Mouse (Mus musculus) spleen, adult 2 months (tissue): ENCODE measurements at regions not wholly inside any gene's neighbourhood (a gene's known extent, or its start where the extent isn't known, plus 50 kb on each side); places are given as distances from the start of the nearest gene placed in this dataset.

Experiments used
- DNase-seq, 2 experiments: peaks; one replicate each; pipeline versions ENCODE4 v3.0.0 to v3.0.0-alpha.2; 2012 to 2021; ENCODE audit warnings: low spot score in 2 of 2, low read depth in 1 of 2
- H3K27ac ChIP-seq: fragments of 200-500 bp; 2 replicates; pipeline ENCODE4 v1.5.1; 2012; ENCODE audit warnings: low read length, inconsistent platforms; ENCODE audit not compliant: insufficient read depth
- H3K27me3 ChIP-seq: fragments of 200-500 bp; 2 replicates; pipeline ENCODE4 v1.6.1; 2012; ENCODE audit warnings: mild to moderate bottlenecking, moderate library complexity, low read length, inconsistent platforms; ENCODE audit not compliant: control insufficient read depth, insufficient read depth
- H3K36me3 ChIP-seq: fragments of 200-500 bp; 2 replicates; pipeline ENCODE4 v1.6.1; 2012; ENCODE audit warnings: mild to moderate bottlenecking, low read length, inconsistent platforms; ENCODE audit not compliant: control insufficient read depth, insufficient read depth
- H3K4me1 ChIP-seq: fragments of 200-500 bp; 2 replicates; pipeline ENCODE4 v1.6.1; 2011; ENCODE audit warnings: inconsistent platforms; ENCODE audit not compliant: control insufficient read depth, insufficient read depth, insufficient read length
- H3K4me3 ChIP-seq: fragments of 200-500 bp; 2 replicates; pipeline ENCODE4 v1.5.1; 2011; ENCODE audit warnings: mild to moderate bottlenecking, inconsistent platforms; ENCODE audit not compliant: insufficient read depth, insufficient read length; ENCODE audit errors: extremely low read depth
- CTCF ChIP-seq: fragments of 200-500 bp; IDR thresholded peaks from 2 replicates; pipeline ENCODE4 v1.5.1; 2011; ENCODE audit warnings: mild to moderate bottlenecking, inconsistent platforms; ENCODE audit not compliant: insufficient read depth, insufficient read length, insufficient replicate concordance; ENCODE audit errors: extremely low read depth
- POLR2A ChIP-seq: fragments of 200-500 bp; IDR thresholded peaks from 2 replicates; pipeline ENCODE4 v1.6.1; 2011; ENCODE audit warnings: low read depth, low read length, inconsistent platforms
- WGBS: fragments of 180-500 bp; shearing (Covaris S2); methylation state at CpG from one replicate; pipeline ENCODE4 v1.1.7; 2018; 5-methylcytosine and 5-hydroxymethylcytosine counted together

GRCm38 (mm10) chrX:136321692-136322091 is 51.6 kb downstream of the Bex3 start:
- WGBS, result 5% methylated on average over 3 of the region's 3 CpGs
- peak in 1 of 2 experiments; percentile 14 for DNase-seq
- H3K4me3 ChIP-seq, result no peak overlapping the region
- H3K27ac ChIP-seq, result no peak overlapping the region
- no peaks in the 10 kb centered on the region for H3K27me3 ChIP-seq
- TF ChIP-seq CTCF, result no peak
- TF ChIP-seq POLR2A, result no peak
- no peaks in the 10 kb centered on the region for H3K4me1 ChIP-seq
- H3K36me3 ChIP-seq, result no peaks in the 10 kb centered on the region

- 83% methylated on average over 2 of the region's 2 CpGs for WGBS
- TF ChIP-seq POLR2A (no peak), CTCF (no peak)
- Histone ChIP-seq H3K27me3 (no peaks in the 10 kb centered on the region), H3K4me3 (no peak overlapping the region), H3K4me1 (no peaks in the 10 kb centered on the region), H3K36me3 (no peaks in the 10 kb centered on the region), H3K27ac (no peak overlapping the region)
- no peak for DNase-seq
These were observed 95.8 kb downstream of the Bex3 start for GRCm38 (mm10) chrX:136365809-136366208.
